Mouse (Mus musculus): ENCODE results near the gene Olfr763.

DNA sequence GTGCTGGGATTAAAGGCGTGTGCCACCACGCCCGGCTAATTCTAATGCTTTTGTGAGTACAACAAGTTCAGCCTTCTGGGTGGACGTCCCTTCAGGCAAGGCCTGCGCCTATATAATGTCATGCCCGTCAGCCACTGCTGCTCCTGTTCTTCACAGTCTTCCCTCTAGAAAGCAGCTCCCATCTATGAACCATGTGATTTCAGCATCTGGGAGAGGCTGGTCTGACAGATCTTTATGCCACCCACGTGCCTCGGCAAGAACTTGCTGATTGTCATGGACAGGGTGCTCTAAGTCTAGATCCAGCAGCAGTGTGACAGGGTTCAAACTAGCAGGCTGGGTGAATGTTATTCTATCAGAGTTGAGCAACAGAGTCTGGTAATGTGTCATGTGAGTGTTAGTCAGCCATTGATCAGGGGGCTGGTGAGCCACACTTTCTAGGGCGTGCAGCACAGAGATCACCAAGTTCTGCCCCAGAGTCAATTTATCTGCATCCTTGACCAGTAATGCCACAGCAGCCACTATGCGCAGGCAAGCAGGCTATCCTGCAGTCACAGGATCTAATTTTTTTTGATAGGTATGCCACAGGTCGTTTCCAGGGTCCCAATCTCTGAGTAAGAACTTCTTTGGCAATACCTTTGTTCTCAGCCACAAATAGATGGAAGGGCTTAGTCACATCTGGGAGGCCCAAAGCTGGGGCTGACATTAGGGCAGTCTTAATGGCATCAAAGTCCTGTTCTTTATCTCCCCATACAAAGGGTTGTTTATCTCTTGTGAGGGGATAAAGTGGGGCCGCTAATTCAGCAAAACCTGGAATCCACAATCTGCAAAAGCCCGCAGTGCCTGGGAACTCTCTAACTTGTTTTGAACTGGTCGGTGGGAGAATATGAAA, 6.3 kb upstream of the Olfr763 start:
- no peak for TF ChIP-seq CTCF (IDR thresholded peaks at IDR 0.05; ENCODE audit: borderline replicate concordance, extremely low read depth, insufficient read depth, insufficient read length)
- TF ChIP-seq POLR2A (IDR thresholded peaks at IDR 0.05; ENCODE audit: borderline replicate concordance, extremely low read depth, insufficient read depth, insufficient read length, poor library complexity, severe bottlenecking): no peak
